Mouse (Mus musculus) ES-Bruce4 (cell line): ENCODE measurements around the gene U2surp.

Source experiments
- CTCF ChIP-seq: IDR thresholded peaks from one replicate; pipeline ENCODE4 v1.8.1; 2011; ENCODE audit warnings: low read depth, low read length
- EP300 ChIP-seq: IDR thresholded peaks from 2 replicates; pipeline ENCODE4 v1.6.1; 2011; ENCODE audit warnings: low read depth, low read length; ENCODE audit not compliant: insufficient read depth
- POLR2A ChIP-seq: IDR thresholded peaks from one replicate; pipeline ENCODE4 v1.8.1; 2011; ENCODE audit warnings: low read length; ENCODE audit not compliant: insufficient read depth

GRCm38 (mm10) chr9:95495038-95495437 is 16.8 kb downstream of the U2surp start:
- TF ChIP-seq CTCF (no peak), POLR2A (no peak), EP300 (no peak)
